Mouse (Mus musculus): ENCODE measurements around the gene B430306N03Rik. TPM values are rescaled to one million over a fixed set of nuclear protein-coding genes. Genes with fewer than 3 reads are reported as not detected.

B430306N03Rik gene
- polyA plus RNA-seq (2015; fragmentation: Nextera tagmentation; extraction: Ambion mirVana), result 0.40 and 1.8 TPM in 2 replicates

DNA sequence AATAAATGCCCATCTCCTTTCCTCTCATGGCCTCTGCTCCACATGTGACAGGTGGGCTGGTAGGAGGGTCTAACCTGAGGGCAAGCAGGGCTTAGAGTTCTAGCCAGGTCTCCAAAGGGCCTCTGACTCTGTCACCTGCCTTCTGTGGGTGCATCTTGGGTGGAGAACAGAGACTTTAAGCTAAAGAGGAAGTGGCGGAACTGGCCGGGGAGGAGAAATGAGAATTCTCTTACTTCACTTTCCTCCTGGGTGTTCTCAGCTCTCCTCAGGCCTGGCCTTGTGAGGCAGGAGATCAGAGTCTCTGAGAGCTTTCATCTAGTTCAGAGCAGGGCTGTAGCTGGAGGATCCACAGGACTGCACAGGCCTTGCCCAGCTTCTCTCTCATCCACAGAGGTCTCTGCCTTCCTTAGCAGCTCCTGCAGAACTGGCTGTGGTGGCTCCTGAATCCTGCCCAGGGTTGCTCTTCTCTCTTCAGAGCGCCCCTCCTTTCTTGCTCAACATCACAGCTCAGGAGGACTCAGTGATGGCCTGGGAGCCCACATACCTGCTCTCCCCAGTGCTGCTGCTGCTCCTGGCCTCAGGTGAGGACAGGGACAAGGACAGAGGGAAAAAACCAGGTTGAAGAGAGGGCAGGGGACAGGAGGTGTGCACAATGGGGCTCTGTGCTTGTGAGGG, at the start of gene B430306N03Rik:
Gene B430306N03Rik (plus strand): TSS at position 237 of the 675 bp plus-strand sequence.

GRCm38 (mm10) chr17:48299203-48299602, 16.7 kb upstream of the B430306N03Rik start, which contains the start of gene Treml2:
Treml2 (plus strand) TSS chr17:48299498.

GRCm38 (mm10) chr17:48346231-48346630, 30.3 kb downstream of the B430306N03Rik start, which contains the start of gene Trem2:
Trem2 (plus strand) TSS chr17:48346401.

DNA sequence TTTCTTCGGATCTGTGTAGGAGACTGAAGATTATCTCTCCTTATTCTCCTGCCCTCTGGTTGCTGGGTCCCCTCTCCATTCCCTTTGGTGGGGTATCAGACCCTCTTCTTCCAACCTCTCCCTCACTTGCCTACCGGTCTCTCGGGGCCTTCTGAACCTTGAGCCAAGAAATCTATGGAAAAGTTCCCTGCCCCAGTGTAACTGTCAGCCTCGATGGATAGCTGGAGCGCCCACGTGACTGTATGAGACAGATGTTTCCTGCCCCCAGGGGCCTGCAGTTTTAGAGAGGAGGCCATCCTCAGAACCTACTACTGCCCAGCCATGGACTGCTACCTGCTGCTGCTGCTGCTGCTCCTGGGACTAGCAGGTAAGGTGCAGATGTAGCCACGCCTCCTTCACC, 43.7 kb downstream of the B430306N03Rik start, which contains the start of gene Treml1:
Gene Treml1 (plus strand): TSS at position 301 of the 400 bp plus-strand sequence.

Other genes with a start within 250 kb of the B430306N03Rik start
- gene 1700067P10Rik, start 226.8 kb upstream of the B430306N03Rik start, polyA plus RNA-seq (2015; fragmentation: Nextera tagmentation; extraction: Ambion mirVana), result not detected in 2 replicates
- 0.08 TPM in 1 of 2 replicates, not detected in the other for gene 9830107B12Rik, start 169.9 kb upstream of the B430306N03Rik start, polyA plus RNA-seq (2015; fragmentation: Nextera tagmentation; extraction: Ambion mirVana)
- gene A530064D06Rik, start 148.9 kb upstream of the B430306N03Rik start, polyA plus RNA-seq (2015; fragmentation: Nextera tagmentation; extraction: Ambion mirVana), result 0.48 and 3.5 TPM in 2 replicates
- 0.49 and 6.2 TPM in 2 replicates for gene Trem1, start 83.4 kb upstream of the B430306N03Rik start, polyA plus RNA-seq (2015; fragmentation: Nextera tagmentation; extraction: Ambion mirVana)
- 0.17 and 1.5 TPM in 2 replicates for gene Trem3, start 68.4 kb upstream of the B430306N03Rik start, polyA plus RNA-seq (2015; fragmentation: Nextera tagmentation; extraction: Ambion mirVana)
- gene Treml4, start 51.8 kb upstream of the B430306N03Rik start, polyA plus RNA-seq (2015; fragmentation: Nextera tagmentation; extraction: Ambion mirVana), result 0.18 TPM in 1 of 2 replicates, not detected in the other
- gene Treml2, start 16.6 kb upstream of the B430306N03Rik start, polyA plus RNA-seq (2015; fragmentation: Nextera tagmentation; extraction: Ambion mirVana), result 0.06 and 0.10 TPM in 2 replicates
- 4.4 and 8.9 TPM in 2 replicates for gene Trem2, start 30.3 kb downstream of the B430306N03Rik start, polyA plus RNA-seq (2015; fragmentation: Nextera tagmentation; extraction: Ambion mirVana)
- 0.34 and 2.5 TPM in 2 replicates for gene Treml1, start 43.8 kb downstream of the B430306N03Rik start, polyA plus RNA-seq (2015; fragmentation: Nextera tagmentation; extraction: Ambion mirVana)
- gene Nfya, start 93.8 kb downstream of the B430306N03Rik start, polyA plus RNA-seq (2015; fragmentation: Nextera tagmentation; extraction: Ambion mirVana), result 3.5 and 5.3 TPM in 2 replicates
- 31.9 and 33.2 TPM in 2 replicates for gene Oard1, start 93.9 kb downstream of the B430306N03Rik start, polyA plus RNA-seq (2015; fragmentation: Nextera tagmentation; extraction: Ambion mirVana)
- gene Apobec2, start 116.8 kb downstream of the B430306N03Rik start, polyA plus RNA-seq (2015; fragmentation: Nextera tagmentation; extraction: Ambion mirVana), result 3.4 and 4.5 TPM in 2 replicates
- gene Tspo2, start 135.4 kb downstream of the B430306N03Rik start, polyA plus RNA-seq (2015; fragmentation: Nextera tagmentation; extraction: Ambion mirVana), result 0.31 and 2.8 TPM in 2 replicates
- 0.07 TPM in 1 of 2 replicates, not detected in the other for gene Unc5cl, start 138.8 kb downstream of the B430306N03Rik start, polyA plus RNA-seq (2015; fragmentation: Nextera tagmentation; extraction: Ambion mirVana)